Mouse (Mus musculus) heart, postnatal 0 days (tissue): ENCODE data around the gene Tmem266.

Experiments used
- CTCF ChIP-seq: IDR thresholded peaks from 2 replicates; pipeline ENCODE4 v1.5.1; 2016; ENCODE audit warnings: antibody characterized with exemption, control low read depth, low read depth
- EP300 ChIP-seq: IDR thresholded peaks from 2 replicates; pipeline ENCODE4 v1.6.1; 2016; ENCODE audit warnings: antibody characterized with exemption, low read depth

DNA sequence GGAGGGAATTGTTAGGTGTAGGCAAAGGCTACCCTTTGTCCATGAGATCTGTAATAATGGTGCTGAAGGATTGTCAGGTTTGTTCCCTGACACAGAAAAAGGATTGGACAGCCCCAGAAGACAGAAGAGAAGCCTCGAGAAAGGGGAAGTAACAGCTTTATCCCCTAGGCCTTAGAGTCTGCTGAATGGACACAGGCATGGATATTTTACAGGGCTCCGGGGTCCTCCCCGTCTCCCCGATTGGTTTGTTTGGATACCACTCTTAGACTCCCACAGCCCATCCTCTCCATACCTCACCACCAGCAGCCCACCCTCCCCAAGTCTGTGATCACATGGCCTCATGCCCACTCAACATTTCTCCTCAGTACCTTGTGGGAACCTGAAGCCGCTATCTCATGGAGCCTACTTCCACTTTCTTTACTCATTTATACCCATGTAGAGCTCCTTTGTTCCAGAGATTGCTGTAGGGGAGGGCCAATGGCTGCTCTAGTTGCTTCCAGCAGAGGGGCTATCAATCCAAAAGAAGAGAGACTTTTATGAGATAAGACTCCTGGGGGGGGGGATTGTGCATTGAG, 112.6 kb downstream of the Tmem266 start:
- TF ChIP-seq EP300 (no peak), CTCF (no peak)
